Mouse (Mus musculus) liver, embryonic 11.5 days (tissue): ENCODE measurements around the gene Olfr631. TPM values are rescaled to one million over a fixed set of nuclear protein-coding genes. Genes with fewer than 3 reads are reported as not detected.
"Not testable (repeated sequence)": the region's sequence is repeated elsewhere in the genome, so short reads cannot be mapped to it uniquely, and the experiment has no call there.

Experiments used
- ATAC-seq: fragments of 200-750 bp; cut with Nextera tagmentation; replicated peaks from 2 replicates; pipeline ENCODE4 v1.8.0; 2017; ENCODE audit warnings: moderate number of reproducible peaks, mild to moderate bottlenecking, moderate TSS enrichment, moderate library complexity; ENCODE audit not compliant: low FRiP score
- DNase-seq: peaks from one replicate; pipeline ENCODE4 v3.0.0-alpha.2; 2017; ENCODE audit warnings: low spot score
- H3K27ac ChIP-seq: fragments of 300-500 bp; sonication (generic); 2 replicates; pipeline ENCODE4 v1.5.1; 2014; ENCODE audit warnings: mild to moderate bottlenecking, low read depth, low read length, control low read depth
- H3K27me3 ChIP-seq: fragments of 300-500 bp; sonication (generic); replicated peaks from 2 replicates; pipeline ENCODE4 v1.6.1; 2014; ENCODE audit warnings: low read length, mixed read lengths; ENCODE audit not compliant: control insufficient read depth, insufficient read depth
- H3K36me3 ChIP-seq: fragments of 300-500 bp; sonication (generic); 2 replicates; pipeline ENCODE4 v1.6.1; 2014; ENCODE audit warnings: mild to moderate bottlenecking, low read length, moderate library complexity, mixed read lengths; ENCODE audit not compliant: control insufficient read depth, insufficient read depth
- H3K4me1 ChIP-seq: fragments of 300-500 bp; sonication (generic); replicated peaks from 2 replicates; pipeline ENCODE4 v1.6.1; 2014; ENCODE audit warnings: low read length, mixed read lengths; ENCODE audit not compliant: control insufficient read depth, insufficient read depth
- H3K4me2 ChIP-seq: fragments of 300-500 bp; sonication (generic); 2 replicates; pipeline ENCODE4 v1.6.1; 2014; ENCODE audit warnings: mild to moderate bottlenecking, control low read depth, moderate library complexity
- H3K4me3 ChIP-seq: fragments of 300-500 bp; sonication (generic); 2 replicates; pipeline ENCODE4 v1.5.1; 2014; ENCODE audit warnings: low read depth, low read length, control low read depth
- H3K9ac ChIP-seq: fragments of 300-500 bp; sonication (generic); 2 replicates; pipeline ENCODE4 v1.6.1; 2014; ENCODE audit warnings: low read depth, low read length, control low read depth
- H3K9me3 ChIP-seq: fragments of 300-500 bp; sonication (generic); 2 replicates; pipeline ENCODE4 v1.6.1; 2016; ENCODE audit warnings: low read length, inconsistent platforms, mixed read lengths; ENCODE audit not compliant: control insufficient read depth
- WGBS: fragments of 180-500 bp; shearing (Covaris S2); extraction: QIAGEN DNeasy Blood & Tissue Kit; methylation state at CpG from one replicate; pipeline ENCODE4 v1.1.7; 2014; 5-methylcytosine and 5-hydroxymethylcytosine counted together
- polyA plus RNA-seq: library from polyadenylated mRNA; unstranded; fragments of >200 nt; fragmentation: Nextera tagmentation; extraction: Ambion mirVana; gene quantifications from 2 replicates; pipeline ENCODE4 v1.2.1, GENCODE M21; 2014

Gene Olfr631
- polyA plus RNA-seq, 1 experiment from 2014 or later, result not detected

- H3K4me3 ChIP-seq, result no peak within 1 kb of the TSS
- no peak within 1 kb of the TSS for H3K27ac ChIP-seq
- no peak for ATAC-seq
- no peak for DNase-seq
- no peaks in the 10 kb centered on the region for H3K36me3 ChIP-seq
- no peak within 1 kb of the TSS for H3K9ac ChIP-seq
- no peaks in the 10 kb centered on the region for H3K27me3 ChIP-seq
- H3K4me2 ChIP-seq, result no peak within 1 kb of the TSS
- no peaks in the 10 kb centered on the region for H3K4me1 ChIP-seq
- no peaks in the 10 kb centered on the region for H3K9me3 ChIP-seq
Observed at GRCm38 (mm10) chr7:103944137-103944536, 15.5 kb downstream of the Olfr631 start, which contains the start of gene Olfr633. Olfr633 (plus strand) TSS chr7:103944437.

DNA sequence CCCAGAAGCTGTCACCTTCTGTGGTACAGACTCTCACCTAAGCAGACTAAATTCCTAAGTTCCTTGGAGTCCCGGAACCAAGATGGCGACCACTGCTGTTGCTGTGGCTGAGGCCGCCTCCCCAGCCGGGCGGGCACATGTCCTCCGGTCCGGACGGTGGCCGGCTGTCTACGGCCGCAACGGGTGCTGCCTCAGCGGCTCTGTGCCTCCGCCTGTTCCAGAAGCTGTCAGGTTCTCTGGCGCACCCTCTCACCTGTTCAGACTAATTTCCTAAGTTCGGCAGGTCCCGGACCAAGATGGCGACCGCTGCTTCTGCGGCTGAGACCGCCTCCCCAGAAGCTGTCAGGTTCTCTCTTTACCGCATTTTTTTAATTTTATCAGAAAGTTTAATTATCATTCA lies 38.2 kb downstream of the Olfr631 start:
- not testable (repeated sequence) for H3K9ac ChIP-seq, DNase-seq, H3K27me3 ChIP-seq, ATAC-seq, H3K4me2 ChIP-seq, H3K4me3 ChIP-seq, H3K9me3 ChIP-seq, H3K27ac ChIP-seq, H3K4me1 ChIP-seq, H3K36me3 ChIP-seq
- WGBS, result 92% methylated on average over 22 of the region's 22 CpGs

DNA sequence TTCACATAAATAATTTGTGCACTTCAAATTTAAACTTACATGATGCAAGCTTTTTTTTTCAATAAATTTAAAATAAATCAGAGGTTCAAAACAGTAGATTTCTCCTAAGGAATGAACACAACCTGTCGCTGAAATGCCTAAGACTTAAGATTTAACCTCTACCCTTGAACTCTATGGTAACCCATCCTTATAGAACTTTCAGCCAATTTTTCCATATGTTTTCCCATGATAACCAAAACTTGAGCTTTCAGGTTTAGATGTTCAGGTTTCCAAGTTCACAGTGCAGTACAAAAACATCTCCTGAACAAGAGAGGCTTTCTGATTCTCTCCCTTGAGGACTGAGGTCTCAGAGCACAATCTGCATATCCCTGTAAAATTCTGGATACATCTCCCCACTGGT lies 42.2 kb downstream of the Olfr631 start, which contains the start of gene Olfr635:
Gene Olfr635, plus strand, starts transcription at position 301 of the 400 bp plus-strand sequence.
- WGBS, result 71% methylated on average over 1 of the region's 1 CpGs
- ATAC-seq (no peak), DNase-seq (no peak)
- Histone ChIP-seq H3K4me1 (no peaks in the 10 kb centered on the region), H3K9me3 (no peaks in the 10 kb centered on the region), H3K9ac (no peak within 1 kb of the TSS), H3K27ac (no peak within 1 kb of the TSS), H3K36me3 (no peaks in the 10 kb centered on the region), H3K4me2 (no peak within 1 kb of the TSS), H3K4me3 (no peak within 1 kb of the TSS), H3K27me3 (no peaks in the 10 kb centered on the region)

- WGBS, result 44% methylated on average over 1 of the region's 1 CpGs
- Histone ChIP-seq H3K27me3 (no peaks in the 10 kb centered on the region), H3K9me3 (no peaks in the 10 kb centered on the region), H3K27ac (no peak overlapping the region), H3K4me3 (no peak overlapping the region), H3K4me2 (no peak overlapping the region), H3K4me1 (no peaks in the 10 kb centered on the region), H3K9ac (no peak overlapping the region), H3K36me3 (no peaks in the 10 kb centered on the region)
- DNase-seq, result no peak
- ATAC-seq, result no peak
Observed at GRCm38 (mm10) chr7:103971782-103972181, 43.2 kb downstream of the Olfr631 start.

Other genes with a start within 250 kb of the Olfr631 start
- not detected in 2 replicates for gene Olfr625-ps1, start 246.1 kb upstream of the Olfr631 start, polyA plus RNA-seq
- not detected in 2 replicates for gene Olfr243, start 214.2 kb upstream of the Olfr631 start, polyA plus RNA-seq
- gene Olfr628, start 198.5 kb upstream of the Olfr631 start, polyA plus RNA-seq, result not detected in 2 replicates
- gene Olfr629, start 183.9 kb upstream of the Olfr631 start, polyA plus RNA-seq, result not detected in 2 replicates
- gene Olfr630, start 171.5 kb upstream of the Olfr631 start, polyA plus RNA-seq, result not detected in 2 replicates
- not detected in 2 replicates for gene Olfr69, start 157.2 kb upstream of the Olfr631 start, polyA plus RNA-seq
- gene Olfr68, start 149.1 kb upstream of the Olfr631 start, polyA plus RNA-seq, result not detected in 2 replicates
- gene Olfr67, start 137.0 kb upstream of the Olfr631 start, polyA plus RNA-seq, result not detected in 2 replicates
- gene Hbb-bt, start 114.8 kb upstream of the Olfr631 start, polyA plus RNA-seq, result 7,398 and 7,943 TPM in 2 replicates
- gene Hbb-bs, start 100.7 kb upstream of the Olfr631 start, polyA plus RNA-seq, result 9,439 and 11,024 TPM in 2 replicates
- gene Hbb-bh2, start 88.3 kb upstream of the Olfr631 start, polyA plus RNA-seq, result not detected in 2 replicates
- gene Hbb-bh1, start 85.7 kb upstream of the Olfr631 start, polyA plus RNA-seq, result 4,066 and 4,428 TPM in 2 replicates
- gene Hbb-y, start 75.6 kb upstream of the Olfr631 start, polyA plus RNA-seq, result 15,021 and 16,786 TPM in 2 replicates
- gene Olfr66, start 42.6 kb upstream of the Olfr631 start, polyA plus RNA-seq, result not detected in 2 replicates
- not detected in 2 replicates for gene Olfr64, start 34.3 kb upstream of the Olfr631 start, polyA plus RNA-seq
- gene Olfr65, start 25.3 kb upstream of the Olfr631 start, polyA plus RNA-seq, result not detected in 2 replicates
- gene Olfr632, start 5.5 kb downstream of the Olfr631 start, polyA plus RNA-seq, result 0.12 TPM in 1 of 2 replicates, not detected in the other
- not detected in 2 replicates for gene Olfr633, start 15.6 kb downstream of the Olfr631 start, polyA plus RNA-seq
- gene Olfr635, start 42.3 kb downstream of the Olfr631 start, polyA plus RNA-seq, result not detected in 2 replicates
- gene Olfr638, start 69.9 kb downstream of the Olfr631 start, polyA plus RNA-seq, result not detected in 2 replicates
- not detected in 2 replicates for gene Olfr639, start 88.5 kb downstream of the Olfr631 start, polyA plus RNA-seq
- gene Olfr640, start 96.7 kb downstream of the Olfr631 start, polyA plus RNA-seq, result not detected in 2 replicates
- gene Olfr641, start 106.6 kb downstream of the Olfr631 start, polyA plus RNA-seq, result not detected in 2 replicates
- gene Olfr642, start 123.8 kb downstream of the Olfr631 start, polyA plus RNA-seq, result not detected in 2 replicates
- gene 4930516K23Rik, start 132.6 kb downstream of the Olfr631 start, polyA plus RNA-seq, result not detected in 2 replicates
- gene Olfr644, start 143.0 kb downstream of the Olfr631 start, polyA plus RNA-seq, result not detected in 2 replicates
- gene Olfr645, start 156.6 kb downstream of the Olfr631 start, polyA plus RNA-seq, result not detected in 2 replicates
- not detected in 2 replicates for gene Olfr646, start 176.0 kb downstream of the Olfr631 start, polyA plus RNA-seq
- gene Ubqln5, start 201.0 kb downstream of the Olfr631 start, polyA plus RNA-seq, result not detected in 2 replicates
- gene Olfr643, start 208.6 kb downstream of the Olfr631 start, polyA plus RNA-seq, result not detected in 2 replicates
- not detected in 2 replicates for gene Ubqln3, start 214.5 kb downstream of the Olfr631 start, polyA plus RNA-seq
- not detected in 2 replicates for gene Ubqlnl, start 221.7 kb downstream of the Olfr631 start, polyA plus RNA-seq
- not detected in 2 replicates for gene Olfm5, start 236.0 kb downstream of the Olfr631 start, polyA plus RNA-seq